Mouse (Mus musculus): ENCODE measurements around the gene Nenf. TPM values are rescaled to one million over a fixed set of nuclear protein-coding genes. Genes with fewer than 3 reads are reported as not detected.

Nenf gene
- polyA plus RNA-seq, 1 experiment from 2014 or later = 83.3 TPM

GRCm38 (mm10) chr1:191267162-191267561, 50.8 kb downstream of the Nenf start:
- Histone ChIP-seq H3K4me3 (ENCODE audit: low read length) (no peak overlapping the region), H3K27me3 (replicated peaks; ENCODE audit: control insufficient read depth, insufficient read depth, low read length) (no peaks in the 10 kb centered on the region), H3K9me3 (ENCODE audit: control insufficient read depth, low read length) (no peaks in the 10 kb centered on the region), H3K4me1 (ENCODE audit: control insufficient read depth, insufficient read depth, low read length) (peaks cover 17% of the 10 kb centered on the region), H3K27ac (ENCODE audit: low read length) (no peak overlapping the region), H3K36me3 (ENCODE audit: control insufficient read depth, insufficient read depth, low read length) (no peaks in the 10 kb centered on the region), H3K4me2 (ENCODE audit: low read depth, low read length) (no peak overlapping the region), H3K9ac (ENCODE audit: low read depth, low read length) (no peak overlapping the region)
- no peak for ATAC-seq
- WGBS = 83% methylated on average over 5 of the region's 5 CpGs

GRCm38 (mm10) chr1:191263471-191263870, 54.5 kb downstream of the Nenf start:
- no peaks in the 10 kb centered on the region for H3K9me3 ChIP-seq (ENCODE audit: control insufficient read depth, low read length)
- no peaks in the 10 kb centered on the region for H3K36me3 ChIP-seq (ENCODE audit: control insufficient read depth, insufficient read depth, low read length)
- H3K4me2 ChIP-seq (ENCODE audit: low read depth, low read length) = no peak overlapping the region
- peak; percentile 62 for ATAC-seq
- no peak overlapping the region for H3K27ac ChIP-seq (ENCODE audit: low read length)
- no peak overlapping the region for H3K4me3 ChIP-seq (ENCODE audit: low read length)
- no peak overlapping the region for H3K9ac ChIP-seq (ENCODE audit: low read depth, low read length)
- peaks cover 13% of the 10 kb centered on the region for H3K4me1 ChIP-seq (ENCODE audit: control insufficient read depth, insufficient read depth, low read length)
- WGBS = 64% methylated on average over 5 of the region's 5 CpGs
- no peaks in the 10 kb centered on the region for H3K27me3 ChIP-seq (replicated peaks; ENCODE audit: control insufficient read depth, insufficient read depth, low read length)

GRCm38 (mm10) chr1:191261861-191262260, 56.1 kb downstream of the Nenf start:
- H3K4me2 ChIP-seq (ENCODE audit: low read depth, low read length) = no peak overlapping the region
- H3K27ac ChIP-seq (ENCODE audit: low read length) = no peak overlapping the region
- no peaks in the 10 kb centered on the region for H3K27me3 ChIP-seq (replicated peaks; ENCODE audit: control insufficient read depth, insufficient read depth, low read length)
- no peak overlapping the region for H3K4me3 ChIP-seq (ENCODE audit: low read length)
- no peak for ATAC-seq
- H3K36me3 ChIP-seq (ENCODE audit: control insufficient read depth, insufficient read depth, low read length) = no peaks in the 10 kb centered on the region
- no peaks in the 10 kb centered on the region for H3K9me3 ChIP-seq (ENCODE audit: control insufficient read depth, low read length)
- peaks cover 11% of the 10 kb centered on the region for H3K4me1 ChIP-seq (ENCODE audit: control insufficient read depth, insufficient read depth, low read length)
- WGBS = 33% methylated on average over 6 of the region's 6 CpGs
- H3K9ac ChIP-seq (ENCODE audit: low read depth, low read length) = no peak overlapping the region

GRCm38 (mm10) chr1:191259661-191260060, 58.3 kb downstream of the Nenf start:
- Histone ChIP-seq H3K9me3 (ENCODE audit: control insufficient read depth, low read length) (no peaks in the 10 kb centered on the region), H3K27ac (ENCODE audit: low read length) (no peak overlapping the region), H3K4me3 (ENCODE audit: low read length) (no peak overlapping the region), H3K4me1 (ENCODE audit: control insufficient read depth, insufficient read depth, low read length) (peaks cover 10% of the 10 kb centered on the region), H3K27me3 (replicated peaks; ENCODE audit: control insufficient read depth, insufficient read depth, low read length) (no peaks in the 10 kb centered on the region), H3K9ac (ENCODE audit: low read depth, low read length) (no peak overlapping the region), H3K36me3 (ENCODE audit: control insufficient read depth, insufficient read depth, low read length) (no peaks in the 10 kb centered on the region), H3K4me2 (ENCODE audit: low read depth, low read length) (no peak overlapping the region)
- 60% methylated on average over 5 of the region's 5 CpGs for WGBS
- ATAC-seq = no peak

GRCm38 (mm10) chr1:191259121-191259520, 58.9 kb downstream of the Nenf start:
- 29% methylated on average over 7 of the region's 7 CpGs for WGBS
- no peak overlapping the region for H3K9ac ChIP-seq (ENCODE audit: low read depth, low read length)
- H3K9me3 ChIP-seq (ENCODE audit: control insufficient read depth, low read length) = no peaks in the 10 kb centered on the region
- no peak for ATAC-seq
- no peaks in the 10 kb centered on the region for H3K27me3 ChIP-seq (replicated peaks; ENCODE audit: control insufficient read depth, insufficient read depth, low read length)
- no peaks in the 10 kb centered on the region for H3K36me3 ChIP-seq (ENCODE audit: control insufficient read depth, insufficient read depth, low read length)
- H3K27ac ChIP-seq (ENCODE audit: low read length) = no peak overlapping the region
- 0 out of 2 replicates have a peak overlapping the region, but pooled peaks have one; percentile 9 for H3K4me2 ChIP-seq (ENCODE audit: low read depth, low read length)
- peaks cover 10% of the 10 kb centered on the region for H3K4me1 ChIP-seq (ENCODE audit: control insufficient read depth, insufficient read depth, low read length)
- H3K4me3 ChIP-seq (ENCODE audit: low read length) = no peak overlapping the region

GRCm38 (mm10) chr1:191258521-191258920, 59.5 kb downstream of the Nenf start:
- Histone ChIP-seq H3K9ac (ENCODE audit: low read depth, low read length) (no peak overlapping the region), H3K4me2 (ENCODE audit: low read depth, low read length) (no peak overlapping the region), H3K9me3 (ENCODE audit: control insufficient read depth, low read length) (no peaks in the 10 kb centered on the region), H3K4me3 (ENCODE audit: low read length) (no peak overlapping the region), H3K4me1 (ENCODE audit: control insufficient read depth, insufficient read depth, low read length) (peaks cover 7% of the 10 kb centered on the region), H3K27ac (ENCODE audit: low read length) (no peak overlapping the region), H3K36me3 (ENCODE audit: control insufficient read depth, insufficient read depth, low read length) (no peaks in the 10 kb centered on the region), H3K27me3 (replicated peaks; ENCODE audit: control insufficient read depth, insufficient read depth, low read length) (no peaks in the 10 kb centered on the region)
- 54% methylated on average over 3 of the region's 3 CpGs for WGBS
- ATAC-seq = no peak

GRCm38 (mm10) chr1:191257981-191258380, 60.0 kb downstream of the Nenf start:
- no peak overlapping the region for H3K27ac ChIP-seq (ENCODE audit: low read length)
- 51% methylated on average over 2 of the region's 2 CpGs for WGBS
- no peak overlapping the region for H3K9ac ChIP-seq (ENCODE audit: low read depth, low read length)
- no peak for ATAC-seq
- H3K4me2 ChIP-seq (ENCODE audit: low read depth, low read length) = no peak overlapping the region
- no peaks in the 10 kb centered on the region for H3K27me3 ChIP-seq (replicated peaks; ENCODE audit: control insufficient read depth, insufficient read depth, low read length)
- no peaks in the 10 kb centered on the region for H3K9me3 ChIP-seq (ENCODE audit: control insufficient read depth, low read length)
- peaks cover 7% of the 10 kb centered on the region for H3K4me1 ChIP-seq (ENCODE audit: control insufficient read depth, insufficient read depth, low read length)
- H3K4me3 ChIP-seq (ENCODE audit: low read length) = no peak overlapping the region
- no peaks in the 10 kb centered on the region for H3K36me3 ChIP-seq (ENCODE audit: control insufficient read depth, insufficient read depth, low read length)

- 85% methylated on average over 3 of the region's 3 CpGs for WGBS
- peaks cover 7% of the 10 kb centered on the region for H3K4me1 ChIP-seq (ENCODE audit: control insufficient read depth, insufficient read depth, low read length)
- no peaks in the 10 kb centered on the region for H3K9me3 ChIP-seq (ENCODE audit: control insufficient read depth, low read length)
- 0 out of 2 replicates have a peak overlapping the region, but pooled peaks have one; percentile 7 for H3K4me2 ChIP-seq (ENCODE audit: low read depth, low read length)
- no peaks in the 10 kb centered on the region for H3K36me3 ChIP-seq (ENCODE audit: control insufficient read depth, insufficient read depth, low read length)
- no peak; the same call in 1 of the 2 replicates for ATAC-seq
- peak overlapping the region; percentile 57 for H3K27ac ChIP-seq (ENCODE audit: low read length)
- H3K4me3 ChIP-seq (ENCODE audit: low read length) = no peak overlapping the region
- H3K9ac ChIP-seq (ENCODE audit: low read depth, low read length) = no peak overlapping the region; the same call in 1 of the 2 replicates
- no peaks in the 10 kb centered on the region for H3K27me3 ChIP-seq (replicated peaks; ENCODE audit: control insufficient read depth, insufficient read depth, low read length)
Observed at GRCm38 (mm10) chr1:191257351-191257771, 60.6 kb downstream of the Nenf start.

Data from intestine, embryonic 16.5 days (tissue).